Mouse (Mus musculus) stomach, embryonic 14.5 days (tissue): Measurements from ENCODE around the gene Dennd4c. TPM values are rescaled to one million over a fixed set of nuclear protein-coding genes. Genes with fewer than 3 reads are reported as not detected.

Source experiments
- ATAC-seq: fragments of 200-750 bp; cut with Nextera tagmentation; 2 replicates; pipeline ENCODE4 v1.8.0; 2017; ENCODE audit warnings: low read depth, moderate TSS enrichment; ENCODE audit not compliant: insufficient number of reproducible peaks, insufficient read depth, low FRiP score
- H3K27ac ChIP-seq: fragments of 300-500 bp; sonication (generic); 2 replicates; pipeline ENCODE4 v1.5.1; 2014; ENCODE audit warnings: mild to moderate bottlenecking, low read length, moderate library complexity, mixed read lengths
- H3K27me3 ChIP-seq: fragments of 300-500 bp; sonication (generic); 2 replicates; pipeline ENCODE4 v1.6.1; 2014; ENCODE audit warnings: low read length, control low read depth, mixed read lengths; ENCODE audit not compliant: control insufficient read depth, insufficient read depth
- H3K36me3 ChIP-seq: fragments of 300-500 bp; sonication (generic); 2 replicates; pipeline ENCODE4 v1.6.1; 2014; ENCODE audit warnings: mild to moderate bottlenecking, control low read depth, low read length, moderate library complexity, mixed read lengths; ENCODE audit not compliant: control insufficient read depth, insufficient read depth
- H3K4me1 ChIP-seq: fragments of 300-500 bp; sonication (generic); 2 replicates; pipeline ENCODE4 v1.6.1; 2014; ENCODE audit warnings: low read length, control low read depth, mixed read lengths; ENCODE audit not compliant: control insufficient read depth, insufficient read depth
- H3K4me2 ChIP-seq: fragments of 300-500 bp; sonication (generic); replicated peaks from 2 replicates; pipeline ENCODE4 v1.6.1; 2014; ENCODE audit warnings: low read depth, low read length, control low read depth
- H3K4me3 ChIP-seq: fragments of 300-500 bp; sonication (generic); 2 replicates; pipeline ENCODE4 v1.5.1; 2014; ENCODE audit warnings: low read depth, low read length, control low read depth
- H3K9ac ChIP-seq: fragments of 300-500 bp; sonication (generic); replicated peaks from 2 replicates; pipeline ENCODE4 v1.6.1; 2014; ENCODE audit warnings: low read depth, mild to moderate bottlenecking, control low read depth, low read length, moderate library complexity, mixed read lengths
- H3K9me3 ChIP-seq: fragments of 300-500 bp; sonication (generic); 2 replicates; pipeline ENCODE4 v1.6.1; 2016; ENCODE audit warnings: low read depth, low read length, control low read depth; ENCODE audit not compliant: control insufficient read depth
- WGBS: fragments of 180-500 bp; shearing (Covaris S2); extraction: QIAGEN DNeasy Blood & Tissue Kit; methylation state at CpG from one replicate; pipeline ENCODE4 v1.1.7; 2014; 5-methylcytosine and 5-hydroxymethylcytosine counted together
- polyA plus RNA-seq: library from polyadenylated mRNA; unstranded; fragments of >200 nt; fragmentation: Nextera tagmentation; extraction: Ambion mirVana; gene quantifications from 2 replicates; pipeline ENCODE4 v1.2.1, GENCODE M21; 2014

Gene Dennd4c
- polyA plus RNA-seq, 1 experiment from 2014 or later: 12.4 TPM

DNA sequence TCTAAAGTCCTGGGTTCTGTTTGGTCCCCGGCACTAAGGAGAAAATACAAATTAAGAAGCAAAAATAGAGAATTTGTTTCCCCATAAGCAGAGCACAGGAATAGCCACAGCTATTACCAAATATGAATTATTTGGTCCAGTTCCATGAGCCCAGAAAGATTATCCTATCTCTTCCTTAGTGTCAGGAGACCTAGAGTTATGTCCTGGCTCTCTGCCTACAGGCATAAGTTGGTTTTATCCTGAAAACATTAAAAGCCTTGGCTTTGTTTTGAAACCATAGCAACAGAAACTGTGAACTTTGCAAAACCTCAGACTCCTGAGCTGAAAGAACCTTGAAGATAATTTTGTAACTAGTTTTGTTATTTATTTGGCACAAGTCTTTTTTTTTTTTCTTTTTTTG lies 31.2 kb upstream of the Dennd4c start:
- WGBS: 59% methylated on average over 1 of the region's 1 CpGs
- no peak overlapping the region; the same call in 1 of the 2 replicates for H3K27ac ChIP-seq
- no peaks in the 10 kb centered on the region for H3K4me1 ChIP-seq
- no peak overlapping the region for H3K9ac ChIP-seq
- peak; percentile 56; the same call in 1 of the 2 replicates for ATAC-seq
- no peak overlapping the region for H3K4me3 ChIP-seq
- H3K4me2 ChIP-seq: no peak overlapping the region
- no peaks in the 10 kb centered on the region for H3K27me3 ChIP-seq
- no peaks in the 10 kb centered on the region for H3K9me3 ChIP-seq
- no peaks in the 10 kb centered on the region for H3K36me3 ChIP-seq

DNA sequence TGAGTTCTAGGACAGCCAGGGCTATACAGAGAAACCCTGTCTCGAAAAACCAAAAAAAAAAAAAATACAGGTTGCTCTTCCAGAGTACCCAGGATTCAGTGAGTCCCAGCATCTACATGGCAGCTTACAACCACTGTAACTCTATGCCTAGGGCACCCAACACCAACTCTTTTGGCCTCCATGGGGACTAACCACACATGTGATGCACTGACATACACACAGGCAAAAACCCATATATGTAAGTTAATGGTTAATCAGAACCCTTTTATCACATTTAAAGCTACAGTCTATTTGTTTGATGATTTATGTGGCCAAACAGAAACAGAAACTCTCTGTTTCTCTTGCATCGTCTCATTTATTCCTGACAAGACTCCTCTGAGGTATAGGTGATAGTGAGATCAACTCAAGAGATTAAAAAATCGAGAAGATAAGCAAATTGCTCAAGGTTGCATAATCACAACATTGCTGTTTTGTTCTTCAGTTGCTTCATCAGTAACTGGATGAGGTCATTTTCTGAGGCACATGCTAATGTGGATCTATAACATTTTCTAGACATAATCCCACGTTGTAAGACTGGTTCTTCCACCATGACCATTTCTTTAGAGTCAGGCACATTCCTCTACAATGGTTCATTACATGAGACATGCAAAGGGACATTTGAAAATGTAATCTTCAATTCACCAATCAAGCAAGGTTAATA lies 29.3 kb upstream of the Dennd4c start:
- no peak for ATAC-seq
- Histone ChIP-seq H3K27ac (no peak overlapping the region), H3K36me3 (no peaks in the 10 kb centered on the region), H3K9ac (no peak overlapping the region), H3K27me3 (no peaks in the 10 kb centered on the region), H3K9me3 (no peaks in the 10 kb centered on the region), H3K4me3 (no peak overlapping the region), H3K4me1 (no peaks in the 10 kb centered on the region), H3K4me2 (no peak overlapping the region)
- 60% methylated on average over 4 of the region's 4 CpGs for WGBS

DNA sequence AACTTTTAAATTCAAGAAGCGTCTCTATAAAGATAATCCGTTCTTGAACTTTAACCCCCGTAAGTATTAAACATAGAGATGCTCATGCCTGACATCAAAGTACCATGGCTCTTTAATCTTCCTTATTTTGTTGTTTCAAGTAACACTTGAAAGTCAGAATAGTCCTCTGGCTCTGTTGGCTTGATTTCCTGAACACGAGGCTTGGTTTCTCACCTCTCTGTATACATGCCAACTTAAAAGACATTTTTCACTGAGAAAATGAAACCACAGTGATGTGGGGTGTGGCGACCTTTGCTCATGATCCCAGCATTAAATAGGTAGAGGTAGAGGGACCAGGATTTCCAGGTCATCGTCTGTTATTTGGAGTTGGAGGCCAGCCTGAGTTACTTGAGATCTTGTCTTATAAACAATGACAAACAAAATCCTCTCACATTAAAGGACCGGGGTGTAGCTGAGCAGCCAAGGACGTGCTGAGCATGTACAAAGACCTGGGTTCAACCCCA lies 26.4 kb upstream of the Dennd4c start:
- H3K9me3 ChIP-seq: no peaks in the 10 kb centered on the region
- 37% methylated on average over 8 of the region's 8 CpGs for WGBS
- H3K9ac ChIP-seq: no peak overlapping the region
- no peak overlapping the region for H3K4me2 ChIP-seq
- ATAC-seq: no peak
- no peaks in the 10 kb centered on the region for H3K36me3 ChIP-seq
- H3K4me1 ChIP-seq: no peaks in the 10 kb centered on the region
- no peak overlapping the region for H3K27ac ChIP-seq
- no peaks in the 10 kb centered on the region for H3K27me3 ChIP-seq
- H3K4me3 ChIP-seq: no peak overlapping the region

DNA sequence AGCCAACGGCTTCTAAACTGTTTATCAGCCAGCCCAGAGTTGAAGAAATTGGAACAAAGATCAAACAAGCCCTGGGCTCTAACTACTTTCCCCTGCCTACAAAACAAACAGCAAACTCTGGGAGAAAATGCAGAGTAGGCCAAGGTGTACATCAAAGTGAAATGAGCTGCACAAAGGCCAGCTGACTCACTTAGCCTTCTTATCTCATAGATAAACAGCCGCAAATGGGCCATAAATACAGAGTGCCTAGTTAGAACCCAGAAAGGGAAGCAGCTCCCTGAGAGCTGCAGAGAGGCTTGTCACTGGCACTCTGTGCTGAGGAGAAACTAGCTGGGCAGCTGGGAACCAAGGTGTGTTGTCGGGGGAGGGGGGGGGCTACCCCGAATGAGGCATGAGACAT lies 23.2 kb upstream of the Dennd4c start:
- Histone ChIP-seq H3K4me1 (no peaks in the 10 kb centered on the region), H3K9me3 (no peaks in the 10 kb centered on the region), H3K36me3 (no peaks in the 10 kb centered on the region), H3K9ac (no peak overlapping the region), H3K4me3 (no peak overlapping the region), H3K27ac (peak overlapping the region; percentile 56; the same call in 1 of the 2 replicates), H3K4me2 (no peak overlapping the region), H3K27me3 (no peaks in the 10 kb centered on the region)
- 10% methylated on average over 4 of the region's 4 CpGs for WGBS
- peak; percentile 86 for ATAC-seq

DNA sequence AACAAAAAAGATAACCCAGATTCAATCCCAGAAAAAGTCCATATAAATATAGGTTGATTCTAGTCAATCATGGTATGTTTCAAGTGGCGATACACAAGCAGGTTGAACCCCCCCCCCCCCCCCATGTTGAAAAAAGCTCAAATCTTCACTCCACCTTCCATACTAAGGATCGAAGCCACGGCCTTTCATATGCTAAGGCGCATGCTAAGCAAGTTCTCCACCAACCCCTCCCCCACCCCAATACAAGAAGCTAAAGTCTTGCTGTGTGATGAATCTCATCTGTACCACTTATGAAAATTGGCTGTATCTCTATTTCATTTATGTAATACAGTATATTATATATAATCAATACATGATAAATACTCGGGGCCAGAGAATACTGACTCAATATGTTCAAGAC lies 22.2 kb upstream of the Dennd4c start:
- no peak for ATAC-seq
- 97% methylated on average over 5 of the region's 5 CpGs for WGBS
- Histone ChIP-seq H3K27ac (no peak overlapping the region), H3K4me3 (no peak overlapping the region), H3K27me3 (no peaks in the 10 kb centered on the region), H3K9ac (no peak overlapping the region), H3K4me1 (no peaks in the 10 kb centered on the region), H3K4me2 (no peak overlapping the region), H3K36me3 (no peaks in the 10 kb centered on the region), H3K9me3 (no peaks in the 10 kb centered on the region)

DNA sequence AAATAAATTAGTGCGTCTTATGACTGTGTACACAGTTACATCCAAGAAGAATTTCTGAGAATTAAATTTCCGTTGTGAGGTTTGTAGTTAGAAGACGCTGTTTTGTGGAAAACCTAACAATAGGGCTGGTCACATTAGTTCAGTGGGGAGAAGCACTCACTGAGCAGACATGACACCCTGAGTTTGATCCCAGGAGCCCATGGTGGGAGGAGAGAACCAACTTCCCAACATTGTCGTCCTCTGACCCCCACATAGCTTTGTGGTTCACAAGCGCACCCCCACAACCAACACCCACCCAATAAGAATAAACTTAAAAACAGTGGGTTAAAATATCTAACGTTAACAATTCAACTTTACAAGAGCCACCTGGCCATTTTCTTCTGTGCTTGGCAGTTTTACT lies 18.5 kb upstream of the Dennd4c start:
- Histone ChIP-seq H3K9me3 (no peaks in the 10 kb centered on the region), H3K4me3 (no peak overlapping the region), H3K27ac (no peak overlapping the region), H3K9ac (no peak overlapping the region), H3K4me1 (no peaks in the 10 kb centered on the region), H3K27me3 (no peaks in the 10 kb centered on the region), H3K4me2 (no peak overlapping the region), H3K36me3 (no peaks in the 10 kb centered on the region)
- ATAC-seq: no peak
- 57% methylated on average over 6 of the region's 6 CpGs for WGBS

DNA sequence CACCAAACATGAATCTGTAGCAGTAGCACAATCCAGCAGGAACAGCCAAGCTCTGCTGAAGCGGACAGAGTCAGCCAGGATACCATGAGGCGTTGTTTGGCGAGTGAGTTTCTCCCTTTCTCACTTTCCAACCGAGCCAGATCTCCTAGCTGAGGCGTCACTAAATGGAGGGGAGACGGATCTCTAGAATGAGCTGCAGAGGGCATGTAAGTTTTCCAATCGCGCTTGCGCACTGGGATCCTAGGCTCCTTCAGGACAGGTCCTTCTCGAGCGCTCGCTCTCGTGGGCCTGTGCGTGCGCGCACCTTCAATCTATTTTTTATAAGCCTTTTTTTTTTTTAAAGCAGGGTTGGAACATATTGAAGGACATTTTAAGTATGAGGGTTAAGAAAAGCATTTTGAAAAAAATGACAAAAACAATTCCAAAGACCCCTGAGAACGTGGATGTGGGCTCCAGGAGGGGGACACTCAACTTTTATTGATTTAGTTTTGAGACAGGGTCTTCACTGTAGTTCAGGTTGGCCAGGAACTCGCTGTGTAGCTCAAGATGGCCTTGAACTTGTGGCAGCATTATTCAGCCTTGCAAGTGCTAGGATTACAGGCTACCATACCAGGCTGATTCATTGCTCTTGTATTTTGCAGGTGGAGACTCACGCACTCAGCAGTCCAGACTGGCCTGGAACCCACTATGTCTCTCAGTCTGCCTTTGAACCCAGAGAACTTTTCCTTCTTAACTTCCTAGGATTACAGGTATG lies 14.1 kb upstream of the Dennd4c start:
- Histone ChIP-seq H3K9ac (no peak overlapping the region), H3K9me3 (no peaks in the 10 kb centered on the region)
- 82% methylated on average over 19 of the region's 19 CpGs for WGBS

DNA sequence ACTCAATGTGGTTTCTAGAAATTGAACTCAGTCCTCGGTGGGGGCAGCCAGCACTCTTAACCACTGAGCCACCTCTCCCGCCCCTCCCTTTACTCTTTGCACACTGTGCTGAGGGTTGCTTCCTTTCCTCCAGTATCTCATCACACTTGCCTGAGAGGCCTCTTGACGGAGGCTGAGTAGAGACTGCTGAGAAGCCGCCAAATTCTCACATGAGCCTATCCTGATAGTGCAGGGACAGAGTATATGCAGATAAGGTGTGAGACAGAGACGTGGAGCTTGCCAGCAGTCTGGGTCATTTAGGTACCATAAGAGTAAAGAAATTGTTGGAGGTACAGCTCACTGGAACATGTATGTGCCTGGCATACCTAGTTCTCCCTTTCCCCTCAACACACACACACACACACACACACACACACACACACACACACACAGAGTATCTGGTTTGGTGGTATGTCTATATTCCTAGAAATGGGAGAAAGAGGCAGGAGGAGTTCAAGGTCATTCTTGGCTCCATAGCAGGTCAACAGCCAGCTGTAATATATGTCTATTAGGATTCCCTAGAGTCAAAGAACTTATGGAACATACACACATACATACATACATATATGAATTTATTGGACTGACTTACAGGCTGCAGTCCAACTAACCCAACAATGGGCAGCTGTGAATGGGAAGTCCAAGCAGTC lies 8.9 kb upstream of the Dennd4c start:
- H3K9ac ChIP-seq: no peak overlapping the region
- peak; percentile 46; the same call in 1 of the 2 replicates for ATAC-seq
- no peak overlapping the region for H3K4me2 ChIP-seq
- H3K4me1 ChIP-seq: no peaks in the 10 kb centered on the region
- no peak overlapping the region for H3K27ac ChIP-seq
- H3K36me3 ChIP-seq: no peaks in the 10 kb centered on the region
- H3K9me3 ChIP-seq: peaks cover 4% of the 10 kb centered on the region; the same call in 1 of the 2 replicates
- no peak overlapping the region for H3K4me3 ChIP-seq
- WGBS: 67% methylated on average over 5 of the region's 5 CpGs
- H3K27me3 ChIP-seq: no peaks in the 10 kb centered on the region

More for the DNA sequence above, 14.1 kb upstream of the Dennd4c start:
- H3K27ac ChIP-seq: no peak overlapping the region
- no peaks in the 10 kb centered on the region for H3K4me1 ChIP-seq
- no peak overlapping the region for H3K4me3 ChIP-seq
- no peaks in the 10 kb centered on the region for H3K27me3 ChIP-seq
- no peak for ATAC-seq
- no peak overlapping the region for H3K4me2 ChIP-seq
- H3K36me3 ChIP-seq: no peaks in the 10 kb centered on the region
